Mouse (Mus musculus): Measurements from ENCODE around the gene Cpd. TPM values are rescaled to one million over a fixed set of nuclear protein-coding genes. Genes with fewer than 3 reads are reported as not detected.
"Not testable (repeated sequence)": the region's sequence is repeated elsewhere in the genome, so short reads cannot be mapped to it uniquely, and the experiment has no call there.

The Cpd gene
- polyA plus RNA-seq, 1 experiment from 2014 or later = 12.7 TPM

GRCm38 (mm10) chr11:76808550-76808949 lies 38.3 kb downstream of the Cpd start:
- H3K4me2 ChIP-seq (replicated peaks) = no peak overlapping the region
- no peak overlapping the region for H3K9ac ChIP-seq
- no peak for DNase-seq (ENCODE audit: low spot score)
- no peaks in the 10 kb centered on the region for H3K4me1 ChIP-seq (replicated peaks; ENCODE audit: control insufficient read depth, insufficient read depth, low read length)
- ATAC-seq (ENCODE audit: low FRiP score) = no peak
- H3K27me3 ChIP-seq (ENCODE audit: control insufficient read depth, insufficient read depth, low read length) = no peaks in the 10 kb centered on the region
- H3K9me3 ChIP-seq (ENCODE audit: control insufficient read depth, low read length) = no peaks in the 10 kb centered on the region
- peaks cover 68% of the 10 kb centered on the region for H3K36me3 ChIP-seq (replicated peaks; ENCODE audit: control insufficient read depth, insufficient read depth)
- no peak overlapping the region for H3K27ac ChIP-seq
- WGBS = 95% methylated on average over 7 of the region's 7 CpGs
- no peak overlapping the region for H3K4me3 ChIP-seq (replicated peaks; ENCODE audit: low read length)

GRCm38 (mm10) chr11:76807007-76807679 lies 39.7 kb downstream of the Cpd start:
- peaks cover 67% of the 10 kb centered on the region for H3K36me3 ChIP-seq (replicated peaks; ENCODE audit: control insufficient read depth, insufficient read depth)
- ATAC-seq (ENCODE audit: low FRiP score) (no peak), DNase-seq (ENCODE audit: low spot score) (no peak)

GRCm38 (mm10) chr11:76806026-76806425 lies 40.8 kb downstream of the Cpd start:
- ATAC-seq (ENCODE audit: low FRiP score) = no peak
- Histone ChIP-seq H3K4me1 (replicated peaks; ENCODE audit: control insufficient read depth, insufficient read depth, low read length) (no peaks in the 10 kb centered on the region), H3K27me3 (ENCODE audit: control insufficient read depth, insufficient read depth, low read length) (no peaks in the 10 kb centered on the region), H3K9me3 (ENCODE audit: control insufficient read depth, low read length) (no peaks in the 10 kb centered on the region), H3K36me3 (replicated peaks; ENCODE audit: control insufficient read depth, insufficient read depth) (peaks cover 76% of the 10 kb centered on the region), H3K27ac (no peak overlapping the region), H3K4me2 (replicated peaks) (no peak overlapping the region), H3K4me3 (replicated peaks; ENCODE audit: low read length) (no peak overlapping the region), H3K9ac (no peak overlapping the region)
- no peak for DNase-seq (ENCODE audit: low spot score)
- WGBS = 80% methylated on average over 4 of the region's 4 CpGs

More at GRCm38 (mm10) chr11:76807007-76807679, 39.7 kb downstream of the Cpd start:
- Histone ChIP-seq H3K9ac (no peak overlapping the region), H3K9me3 (ENCODE audit: control insufficient read depth, low read length) (no peaks in the 10 kb centered on the region), H3K27me3 (ENCODE audit: control insufficient read depth, insufficient read depth, low read length) (no peaks in the 10 kb centered on the region), H3K4me3 (replicated peaks; ENCODE audit: low read length) (no peak overlapping the region), H3K4me2 (replicated peaks) (no peak overlapping the region), H3K27ac (no peak overlapping the region), H3K4me1 (replicated peaks; ENCODE audit: control insufficient read depth, insufficient read depth, low read length) (no peaks in the 10 kb centered on the region)
- 90% methylated on average over 3 of the region's 3 CpGs for WGBS

GRCm38 (mm10) chr11:76805072-76805471 lies 41.7 kb downstream of the Cpd start:
- peaks cover 75% of the 10 kb centered on the region for H3K36me3 ChIP-seq (replicated peaks; ENCODE audit: control insufficient read depth, insufficient read depth)
- not testable (repeated sequence) for H3K4me3 ChIP-seq (replicated peaks; ENCODE audit: low read length); ATAC-seq (ENCODE audit: low FRiP score)

GRCm38 (mm10) chr11:76803266-76803665 lies 43.6 kb downstream of the Cpd start:
- no peak overlapping the region for H3K4me3 ChIP-seq (replicated peaks; ENCODE audit: low read length)
- H3K9me3 ChIP-seq (ENCODE audit: control insufficient read depth, low read length) = no peaks in the 10 kb centered on the region
- H3K27me3 ChIP-seq (ENCODE audit: control insufficient read depth, insufficient read depth, low read length) = no peaks in the 10 kb centered on the region
- H3K36me3 ChIP-seq (replicated peaks; ENCODE audit: control insufficient read depth, insufficient read depth) = peaks cover 83% of the 10 kb centered on the region
- H3K4me2 ChIP-seq (replicated peaks) = no peak overlapping the region
- 97% methylated on average over 3 of the region's 3 CpGs for WGBS
- no peaks in the 10 kb centered on the region for H3K4me1 ChIP-seq (replicated peaks; ENCODE audit: control insufficient read depth, insufficient read depth, low read length)
- DNase-seq (ENCODE audit: low spot score) (no peak), ATAC-seq (ENCODE audit: low FRiP score) (no peak)
- no peak overlapping the region for H3K27ac ChIP-seq
- no peak overlapping the region for H3K9ac ChIP-seq

More at GRCm38 (mm10) chr11:76805072-76805471, 41.7 kb downstream of the Cpd start:
- 93% methylated on average over 2 of the region's 4 CpGs for WGBS
- H3K9ac ChIP-seq; H3K27me3 ChIP-seq (ENCODE audit: control insufficient read depth, insufficient read depth, low read length); H3K4me1 ChIP-seq (replicated peaks; ENCODE audit: control insufficient read depth, insufficient read depth, low read length); H3K4me2 ChIP-seq (replicated peaks); H3K9me3 ChIP-seq (ENCODE audit: control insufficient read depth, low read length); DNase-seq (ENCODE audit: low spot score); H3K27ac ChIP-seq: not testable (repeated sequence)

GRCm38 (mm10) chr11:76797236-76797635 lies 49.6 kb downstream of the Cpd start:
- H3K4me1 ChIP-seq (replicated peaks; ENCODE audit: control insufficient read depth, insufficient read depth, low read length) = no peaks in the 10 kb centered on the region
- H3K27ac ChIP-seq = no peak overlapping the region
- ATAC-seq (ENCODE audit: low FRiP score) (no peak), DNase-seq (ENCODE audit: low spot score) (no peak)
- WGBS = 88% methylated on average over 6 of the region's 6 CpGs
- no peak overlapping the region for H3K4me2 ChIP-seq (replicated peaks)
- H3K4me3 ChIP-seq (replicated peaks; ENCODE audit: low read length) = no peak overlapping the region
- no peaks in the 10 kb centered on the region for H3K9me3 ChIP-seq (ENCODE audit: control insufficient read depth, low read length)
- H3K36me3 ChIP-seq (replicated peaks; ENCODE audit: control insufficient read depth, insufficient read depth) = peaks cover 72% of the 10 kb centered on the region
- no peak overlapping the region for H3K9ac ChIP-seq
- no peaks in the 10 kb centered on the region for H3K27me3 ChIP-seq (ENCODE audit: control insufficient read depth, insufficient read depth, low read length)

DNA sequence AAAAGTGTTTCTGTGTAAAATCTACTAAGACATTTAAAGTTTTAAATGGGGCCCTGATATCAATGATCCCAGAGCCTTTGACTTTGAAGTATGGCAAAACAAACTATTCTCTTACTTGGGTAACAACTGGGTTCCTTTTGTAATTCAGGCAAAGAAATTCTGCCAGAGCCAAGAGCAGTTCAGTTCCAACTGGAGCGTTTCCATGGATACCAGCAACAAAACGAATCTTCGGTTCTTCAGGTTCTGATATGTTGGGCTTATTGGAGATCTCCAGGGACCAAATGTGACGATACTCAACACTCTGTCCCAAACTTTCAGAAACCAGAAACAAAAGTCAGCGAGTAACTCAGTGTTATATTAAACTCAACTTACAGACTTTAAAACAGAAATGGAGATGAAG lies 51.5 kb downstream of the Cpd start:
- H3K4me1 ChIP-seq (replicated peaks; ENCODE audit: control insufficient read depth, insufficient read depth, low read length) = no peaks in the 10 kb centered on the region
- peaks cover 74% of the 10 kb centered on the region for H3K36me3 ChIP-seq (replicated peaks; ENCODE audit: control insufficient read depth, insufficient read depth)
- H3K4me2 ChIP-seq (replicated peaks) = no peak overlapping the region
- no peak overlapping the region for H3K9ac ChIP-seq
- no peak for ATAC-seq (ENCODE audit: low FRiP score)
- no peak overlapping the region for H3K27ac ChIP-seq
- no peaks in the 10 kb centered on the region for H3K9me3 ChIP-seq (ENCODE audit: control insufficient read depth, low read length)
- H3K4me3 ChIP-seq (replicated peaks; ENCODE audit: low read length) = no peak overlapping the region
- DNase-seq (ENCODE audit: low spot score) = no peak
- no peaks in the 10 kb centered on the region for H3K27me3 ChIP-seq (ENCODE audit: control insufficient read depth, insufficient read depth, low read length)
- 83% methylated on average over 5 of the region's 5 CpGs for WGBS

DNA sequence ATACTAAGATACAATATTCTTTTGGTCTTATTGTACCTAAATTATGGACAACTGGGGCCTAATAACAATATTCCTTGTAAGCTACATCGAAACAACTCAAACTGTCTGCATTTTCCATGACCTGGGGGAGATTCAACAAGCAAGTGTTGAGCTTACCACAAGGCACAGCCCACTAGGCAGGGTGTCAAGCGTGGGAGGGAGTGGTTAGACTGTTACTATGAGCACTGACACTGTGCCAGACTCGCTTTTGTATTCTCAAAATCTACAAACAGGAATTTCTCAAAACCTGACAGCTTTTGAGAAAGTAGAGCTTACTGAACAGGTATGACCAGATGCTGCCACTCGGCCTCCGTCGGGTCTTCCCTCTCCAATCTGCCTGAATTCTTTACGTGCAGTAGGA lies 55.5 kb downstream of the Cpd start:
- DNase-seq (ENCODE audit: low spot score) = no peak
- Histone ChIP-seq H3K4me3 (replicated peaks; ENCODE audit: low read length) (no peak overlapping the region), H3K9me3 (ENCODE audit: control insufficient read depth, low read length) (no peaks in the 10 kb centered on the region), H3K4me2 (replicated peaks) (no peak overlapping the region), H3K27ac (no peak overlapping the region), H3K27me3 (ENCODE audit: control insufficient read depth, insufficient read depth, low read length) (no peaks in the 10 kb centered on the region), H3K4me1 (replicated peaks; ENCODE audit: control insufficient read depth, insufficient read depth, low read length) (no peaks in the 10 kb centered on the region), H3K36me3 (replicated peaks; ENCODE audit: control insufficient read depth, insufficient read depth) (peaks cover 56% of the 10 kb centered on the region), H3K9ac (no peak overlapping the region)
- ATAC-seq (ENCODE audit: low FRiP score) = no peak
- 92% methylated on average over 7 of the region's 7 CpGs for WGBS

DNA sequence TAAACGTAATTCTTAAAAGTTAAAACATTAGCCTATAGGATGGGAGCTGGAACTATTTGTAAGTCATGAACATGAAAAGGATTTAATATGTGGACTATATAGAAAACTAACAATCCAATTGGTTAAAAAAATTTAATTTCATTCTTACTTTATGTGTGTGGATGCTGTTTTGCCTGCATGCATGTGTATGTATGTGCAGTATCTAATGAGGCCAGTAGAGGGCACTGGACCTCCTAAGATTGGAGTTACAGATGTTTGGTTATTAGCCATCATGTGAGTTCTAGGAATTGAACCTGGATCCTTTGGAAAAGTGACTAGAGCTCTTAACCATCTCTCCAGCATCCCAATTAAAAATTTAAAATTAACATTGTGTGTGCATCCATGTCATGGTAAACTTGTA lies 57.6 kb downstream of the Cpd start:
- WGBS = 92% methylated on average over 1 of the region's 1 CpGs
- Histone ChIP-seq H3K4me2 (replicated peaks) (no peak overlapping the region), H3K27ac (no peak overlapping the region), H3K4me3 (replicated peaks; ENCODE audit: low read length) (no peak overlapping the region), H3K9me3 (ENCODE audit: control insufficient read depth, low read length) (no peaks in the 10 kb centered on the region), H3K4me1 (replicated peaks; ENCODE audit: control insufficient read depth, insufficient read depth, low read length) (no peaks in the 10 kb centered on the region), H3K36me3 (replicated peaks; ENCODE audit: control insufficient read depth, insufficient read depth) (peaks cover 64% of the 10 kb centered on the region), H3K9ac (no peak overlapping the region), H3K27me3 (ENCODE audit: control insufficient read depth, insufficient read depth, low read length) (no peaks in the 10 kb centered on the region)
- ATAC-seq (ENCODE audit: low FRiP score) (no peak), DNase-seq (ENCODE audit: low spot score) (peak; percentile 81)

DNA sequence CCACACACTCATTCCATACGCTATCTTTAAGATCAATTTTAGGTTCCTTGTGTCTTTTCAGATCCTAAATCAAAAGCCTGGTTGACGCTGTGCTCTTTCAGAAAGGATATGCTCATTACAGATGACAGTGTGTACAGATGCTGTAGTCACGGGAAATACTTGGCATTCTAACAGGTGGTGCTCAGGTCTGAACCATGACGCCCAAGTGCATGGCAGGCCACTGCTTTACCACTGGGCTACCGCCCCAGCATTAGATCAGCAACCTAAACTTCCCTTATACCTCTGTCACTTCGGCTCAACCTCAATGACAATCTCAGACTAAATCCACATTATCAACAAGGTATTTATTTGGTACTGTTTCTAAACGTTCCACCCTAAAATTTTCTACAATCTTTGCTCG lies 71.3 kb downstream of the Cpd start:
- Histone ChIP-seq H3K36me3 (replicated peaks; ENCODE audit: control insufficient read depth, insufficient read depth) (peaks cover 10% of the 10 kb centered on the region), H3K9ac (no peak overlapping the region)

More for the DNA sequence above, 71.3 kb downstream of the Cpd start:
- H3K9me3 ChIP-seq (ENCODE audit: control insufficient read depth, low read length) = no peaks in the 10 kb centered on the region
- H3K27me3 ChIP-seq (ENCODE audit: control insufficient read depth, insufficient read depth, low read length) = no peaks in the 10 kb centered on the region
- H3K4me3 ChIP-seq (replicated peaks; ENCODE audit: low read length) = no peak overlapping the region
- no peaks in the 10 kb centered on the region for H3K4me1 ChIP-seq (replicated peaks; ENCODE audit: control insufficient read depth, insufficient read depth, low read length)
- H3K4me2 ChIP-seq (replicated peaks) = no peak overlapping the region
- WGBS = 83% methylated on average over 8 of the region's 8 CpGs
- no peak for ATAC-seq (ENCODE audit: low FRiP score)
- no peak overlapping the region for H3K27ac ChIP-seq
- DNase-seq (ENCODE audit: low spot score) = no peak
